Mouse (Mus musculus): Measurements from ENCODE around the gene Mucl3. TPM values are rescaled to one million over a fixed set of nuclear protein-coding genes. Genes with fewer than 3 reads are reported as not detected.

Mucl3 gene
- polyA plus RNA-seq, 1 experiment from 2014 or later = 0.29 TPM

GRCm38 (mm10) chr17:35673416-35674035, 30.0 kb upstream of the Mucl3 start, which contains the start of gene Gtf2h4:
Gtf2h4 (minus strand) TSS chr17:35673739.
- H3K36me3 ChIP-seq (ENCODE audit: control insufficient read depth, insufficient read depth) = no peaks in the 10 kb centered on the region; the same call in 1 of the 2 replicates
- no peaks in the 10 kb centered on the region for H3K27me3 ChIP-seq (ENCODE audit: control insufficient read depth, insufficient read depth, low read length)
- H3K4me2 ChIP-seq (ENCODE audit: low read depth, low read length) = peak within 1 kb of the TSS; percentile 83
- no peak within 1 kb of the TSS for H3K27ac ChIP-seq (ENCODE audit: low read length)
- peaks cover 6% of the 10 kb centered on the region for H3K4me1 ChIP-seq (ENCODE audit: control insufficient read depth, insufficient read depth, low read length)
- H3K9ac ChIP-seq (ENCODE audit: low read length) = peak within 1 kb of the TSS; percentile 97
- ATAC-seq (replicated peaks; ENCODE audit: extremely low read depth, insufficient read depth, low FRiP score) = peak; percentile 95
- H3K4me3 ChIP-seq (ENCODE audit: low read length) = peak within 1 kb of the TSS; percentile 89
- WGBS = under 1% methylated on average over 23 of the region's 23 CpGs
- no peaks in the 10 kb centered on the region for H3K9me3 ChIP-seq (replicated peaks; ENCODE audit: control insufficient read depth, low read length)

GRCm38 (mm10) chr17:35672527-35672926, 29.0 kb upstream of the Mucl3 start:
- WGBS = 85% methylated on average over 6 of the region's 6 CpGs

GRCm38 (mm10) chr17:35671846-35672245, 28.4 kb upstream of the Mucl3 start:
- WGBS = 84% methylated on average over 6 of the region's 6 CpGs
- no peak overlapping the region for H3K27ac ChIP-seq (ENCODE audit: low read length)
- no peaks in the 10 kb centered on the region for H3K9me3 ChIP-seq (replicated peaks; ENCODE audit: control insufficient read depth, low read length)
- H3K4me3 ChIP-seq (ENCODE audit: low read length) = no peak overlapping the region
- no peak overlapping the region for H3K4me2 ChIP-seq (ENCODE audit: low read depth, low read length)
- no peaks in the 10 kb centered on the region for H3K27me3 ChIP-seq (ENCODE audit: control insufficient read depth, insufficient read depth, low read length)
- no peak for ATAC-seq (replicated peaks; ENCODE audit: extremely low read depth, insufficient read depth, low FRiP score)
- H3K36me3 ChIP-seq (ENCODE audit: control insufficient read depth, insufficient read depth) = no peaks in the 10 kb centered on the region; the same call in 1 of the 2 replicates
- H3K9ac ChIP-seq (ENCODE audit: low read length) = no peak overlapping the region
- H3K4me1 ChIP-seq (ENCODE audit: control insufficient read depth, insufficient read depth, low read length) = peaks cover 11% of the 10 kb centered on the region

More at GRCm38 (mm10) chr17:35672527-35672926, 29.0 kb upstream of the Mucl3 start:
- H3K9me3 ChIP-seq (replicated peaks; ENCODE audit: control insufficient read depth, low read length) = no peaks in the 10 kb centered on the region
- H3K9ac ChIP-seq (ENCODE audit: low read length) = no peak overlapping the region
- H3K36me3 ChIP-seq (ENCODE audit: control insufficient read depth, insufficient read depth) = no peaks in the 10 kb centered on the region; the same call in 1 of the 2 replicates
- no peak overlapping the region for H3K27ac ChIP-seq (ENCODE audit: low read length)
- H3K27me3 ChIP-seq (ENCODE audit: control insufficient read depth, insufficient read depth, low read length) = no peaks in the 10 kb centered on the region
- no peak for ATAC-seq (replicated peaks; ENCODE audit: extremely low read depth, insufficient read depth, low FRiP score)
- H3K4me3 ChIP-seq (ENCODE audit: low read length) = no peak overlapping the region
- H3K4me1 ChIP-seq (ENCODE audit: control insufficient read depth, insufficient read depth, low read length) = peaks cover 11% of the 10 kb centered on the region
- H3K4me2 ChIP-seq (ENCODE audit: low read depth, low read length) = peak overlapping the region; percentile 83; the same call in 1 of the 2 replicates

- H3K9me3 ChIP-seq (replicated peaks; ENCODE audit: control insufficient read depth, low read length) = no peaks in the 10 kb centered on the region
- no peaks in the 10 kb centered on the region; the same call in 1 of the 2 replicates for H3K36me3 ChIP-seq (ENCODE audit: control insufficient read depth, insufficient read depth)
- ATAC-seq (replicated peaks; ENCODE audit: extremely low read depth, insufficient read depth, low FRiP score) = no peak
- no peak overlapping the region for H3K27ac ChIP-seq (ENCODE audit: low read length)
- no peak overlapping the region for H3K4me3 ChIP-seq (ENCODE audit: low read length)
- no peaks in the 10 kb centered on the region for H3K27me3 ChIP-seq (ENCODE audit: control insufficient read depth, insufficient read depth, low read length)
- 89% methylated on average over 9 of the region's 9 CpGs for WGBS
- H3K4me1 ChIP-seq (ENCODE audit: control insufficient read depth, insufficient read depth, low read length) = peaks cover 16% of the 10 kb centered on the region
- H3K9ac ChIP-seq (ENCODE audit: low read length) = no peak overlapping the region
- H3K4me2 ChIP-seq (ENCODE audit: low read depth, low read length) = no peak overlapping the region
These were observed 26.2 kb upstream of the Mucl3 start for GRCm38 (mm10) chr17:35669731-35670130.

GRCm38 (mm10) chr17:35667334-35668065, 24.0 kb upstream of the Mucl3 start, which contains the start of gene Vars2:
Vars2 (minus strand) TSS chr17:35667592.
- peaks cover 3% of the 10 kb centered on the region; the same call in 1 of the 2 replicates for H3K36me3 ChIP-seq (ENCODE audit: control insufficient read depth, insufficient read depth)
- peak within 1 kb of the TSS; percentile 97 for H3K4me2 ChIP-seq (ENCODE audit: low read depth, low read length)
- peak within 1 kb of the TSS; percentile 95 for H3K9ac ChIP-seq (ENCODE audit: low read length)
- no peaks in the 10 kb centered on the region for H3K27me3 ChIP-seq (ENCODE audit: control insufficient read depth, insufficient read depth, low read length)
- peak; percentile 86 for ATAC-seq (replicated peaks; ENCODE audit: extremely low read depth, insufficient read depth, low FRiP score)
- H3K4me1 ChIP-seq (ENCODE audit: control insufficient read depth, insufficient read depth, low read length) = peaks cover 10% of the 10 kb centered on the region
- H3K4me3 ChIP-seq (ENCODE audit: low read length) = peak within 1 kb of the TSS; percentile 85
- H3K27ac ChIP-seq (ENCODE audit: low read length) = peak within 1 kb of the TSS; percentile 80
- WGBS = under 1% methylated on average over 61 of the region's 61 CpGs
- no peaks in the 10 kb centered on the region for H3K9me3 ChIP-seq (replicated peaks; ENCODE audit: control insufficient read depth, low read length)

- peak; percentile 25 for ATAC-seq (replicated peaks; ENCODE audit: extremely low read depth, insufficient read depth, low FRiP score)
- Histone ChIP-seq H3K9ac (ENCODE audit: low read length) (peak overlapping the region; percentile 95), H3K27ac (ENCODE audit: low read length) (peak overlapping the region; percentile 80), H3K4me2 (ENCODE audit: low read depth, low read length) (peak overlapping the region; percentile 97), H3K27me3 (ENCODE audit: control insufficient read depth, insufficient read depth, low read length) (no peaks in the 10 kb centered on the region), H3K9me3 (replicated peaks; ENCODE audit: control insufficient read depth, low read length) (no peaks in the 10 kb centered on the region), H3K4me1 (ENCODE audit: control insufficient read depth, insufficient read depth, low read length) (peaks cover 10% of the 10 kb centered on the region), H3K36me3 (ENCODE audit: control insufficient read depth, insufficient read depth) (peaks cover 3% of the 10 kb centered on the region; the same call in 1 of the 2 replicates), H3K4me3 (ENCODE audit: low read length) (peak overlapping the region; percentile 85)
- WGBS = 4% methylated on average over 13 of the region's 13 CpGs
These were observed 23.4 kb upstream of the Mucl3 start for GRCm38 (mm10) chr17:35666851-35667256.

GRCm38 (mm10) chr17:35665957-35666515, 22.5 kb upstream of the Mucl3 start:
- Histone ChIP-seq H3K9ac (ENCODE audit: low read length) (no peak overlapping the region), H3K36me3 (ENCODE audit: control insufficient read depth, insufficient read depth) (peaks cover 7% of the 10 kb centered on the region), H3K27ac (ENCODE audit: low read length) (no peak overlapping the region), H3K27me3 (ENCODE audit: control insufficient read depth, insufficient read depth, low read length) (no peaks in the 10 kb centered on the region), H3K4me3 (ENCODE audit: low read length) (no peak overlapping the region), H3K4me1 (ENCODE audit: control insufficient read depth, insufficient read depth, low read length) (peaks cover 10% of the 10 kb centered on the region), H3K4me2 (ENCODE audit: low read depth, low read length) (no peak overlapping the region), H3K9me3 (replicated peaks; ENCODE audit: control insufficient read depth, low read length) (no peaks in the 10 kb centered on the region)
- no peak for ATAC-seq (replicated peaks; ENCODE audit: extremely low read depth, insufficient read depth, low FRiP score)
- WGBS = 79% methylated on average over 17 of the region's 17 CpGs

- no peaks in the 10 kb centered on the region for H3K27me3 ChIP-seq (ENCODE audit: control insufficient read depth, insufficient read depth, low read length)
- ATAC-seq (replicated peaks; ENCODE audit: extremely low read depth, insufficient read depth, low FRiP score) = no peak
- no peak overlapping the region for H3K4me2 ChIP-seq (ENCODE audit: low read depth, low read length)
- H3K9ac ChIP-seq (ENCODE audit: low read length) = no peak overlapping the region
- WGBS = 71% methylated on average over 2 of the region's 2 CpGs
- H3K27ac ChIP-seq (ENCODE audit: low read length) = no peak overlapping the region
- no peaks in the 10 kb centered on the region for H3K9me3 ChIP-seq (replicated peaks; ENCODE audit: control insufficient read depth, low read length)
- no peak overlapping the region for H3K4me3 ChIP-seq (ENCODE audit: low read length)
- peaks cover 21% of the 10 kb centered on the region for H3K36me3 ChIP-seq (ENCODE audit: control insufficient read depth, insufficient read depth)
- no peaks in the 10 kb centered on the region for H3K4me1 ChIP-seq (ENCODE audit: control insufficient read depth, insufficient read depth, low read length)
These were observed 9.6 kb upstream of the Mucl3 start for GRCm38 (mm10) chr17:35653086-35653485.
